Mouse (Mus musculus) lung, postnatal 0 days (tissue): ENCODE data around the gene Gls2.

ENCODE experiments used
- CTCF ChIP-seq: IDR thresholded peaks from 2 replicates; pipeline ENCODE4 v1.5.1; 2016; ENCODE audit warnings: antibody characterized with exemption, mild to moderate bottlenecking
- EP300 ChIP-seq: IDR thresholded peaks from 2 replicates; pipeline ENCODE4 v1.6.1; 2016; ENCODE audit warnings: antibody characterized with exemption, mild to moderate bottlenecking, control low read depth

DNA sequence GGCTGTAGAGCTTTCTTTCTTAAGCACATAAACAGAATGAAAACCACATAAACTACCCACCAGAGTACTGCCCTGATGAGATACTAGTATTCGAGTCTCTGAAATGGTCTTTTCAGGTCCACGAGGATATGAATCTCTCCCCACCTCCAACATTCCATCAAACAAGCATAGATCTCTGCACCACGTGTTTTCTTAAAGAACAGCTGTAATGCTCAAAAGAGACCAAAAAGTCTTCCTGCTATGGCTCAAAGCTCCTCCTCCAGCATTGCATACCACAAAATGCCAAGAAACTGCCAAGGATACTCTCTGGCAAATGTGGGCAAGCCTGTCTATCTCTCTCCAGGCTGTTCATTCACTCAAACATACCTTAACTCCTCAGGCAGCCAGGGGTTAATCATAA, 19.0 kb upstream of the Gls2 start:
- TF ChIP-seq EP300: no peak
- TF ChIP-seq CTCF: no peak
